Mouse (Mus musculus) hindbrain, embryonic 14.5 days (tissue): ENCODE data around the gene Mtcl1. TPM values are rescaled to one million over a fixed set of nuclear protein-coding genes. Genes with fewer than 3 reads are reported as not detected.
A peak's percentile ranks its signal among the peaks of the same experiment; 100 is the strongest.

Experiments
- ATAC-seq: fragments of 200-750 bp; cut with Nextera tagmentation; 2 replicates; pipeline ENCODE4 v1.8.0; 2017; ENCODE audit warnings: moderate number of reproducible peaks, mild to moderate bottlenecking, moderate TSS enrichment, moderate library complexity; ENCODE audit not compliant: low FRiP score
- DNase-seq: peaks from one replicate; pipeline ENCODE4 v3.0.0-alpha.2; 2015; ENCODE audit warnings: low spot score
- H3K27ac ChIP-seq: fragments of 300-500 bp; sonication (generic); 2 replicates; pipeline ENCODE4 v1.5.1; 2014; ENCODE audit warnings: mild to moderate bottlenecking, moderate library complexity
- H3K27me3 ChIP-seq: fragments of 300-500 bp; sonication (generic); 2 replicates; pipeline ENCODE4 v1.6.1; 2014; ENCODE audit warnings: mild to moderate bottlenecking, low read length, mixed read lengths; ENCODE audit not compliant: control insufficient read depth, insufficient read depth
- H3K36me3 ChIP-seq: fragments of 300-500 bp; sonication (generic); replicated peaks from 2 replicates; pipeline ENCODE4 v1.6.1; 2014; ENCODE audit not compliant: control insufficient read depth, insufficient read depth
- H3K4me1 ChIP-seq: fragments of 300-500 bp; sonication (generic); replicated peaks from 2 replicates; pipeline ENCODE4 v1.6.1; 2014; ENCODE audit warnings: antibody characterized with exemption, low read length, mixed read lengths; ENCODE audit not compliant: control insufficient read depth, insufficient read depth
- H3K4me2 ChIP-seq: fragments of 300-500 bp; sonication (generic); replicated peaks from 2 replicates; pipeline ENCODE4 v1.6.1; 2014; ENCODE audit warnings: mild to moderate bottlenecking, moderate library complexity
- H3K4me3 ChIP-seq: fragments of 300-500 bp; sonication (generic); replicated peaks from 2 replicates; pipeline ENCODE4 v1.5.1; 2014; ENCODE audit warnings: mild to moderate bottlenecking, low read length
- H3K9ac ChIP-seq: fragments of 300-500 bp; sonication (generic); 2 replicates; pipeline ENCODE4 v1.6.1; 2014
- H3K9me3 ChIP-seq: fragments of 300-500 bp; sonication (generic); 2 replicates; pipeline ENCODE4 v1.6.1; 2016; ENCODE audit warnings: low read length; ENCODE audit not compliant: control insufficient read depth
- WGBS: fragments of 180-500 bp; shearing (Covaris S2); extraction: QIAGEN DNeasy Blood & Tissue Kit; methylation state at CpG from one replicate; pipeline ENCODE4 v1.1.7; 2014; 5-methylcytosine and 5-hydroxymethylcytosine counted together
- polyA plus RNA-seq: library from polyadenylated mRNA; unstranded; fragments of >200 nt; fragmentation: Nextera tagmentation; extraction: Ambion mirVana; gene quantifications from 2 replicates; pipeline ENCODE4 v1.2.1, GENCODE M21; 2014

The Mtcl1 gene
- polyA plus RNA-seq, 1 experiment from 2014 or later: 37.9 TPM

DNA sequence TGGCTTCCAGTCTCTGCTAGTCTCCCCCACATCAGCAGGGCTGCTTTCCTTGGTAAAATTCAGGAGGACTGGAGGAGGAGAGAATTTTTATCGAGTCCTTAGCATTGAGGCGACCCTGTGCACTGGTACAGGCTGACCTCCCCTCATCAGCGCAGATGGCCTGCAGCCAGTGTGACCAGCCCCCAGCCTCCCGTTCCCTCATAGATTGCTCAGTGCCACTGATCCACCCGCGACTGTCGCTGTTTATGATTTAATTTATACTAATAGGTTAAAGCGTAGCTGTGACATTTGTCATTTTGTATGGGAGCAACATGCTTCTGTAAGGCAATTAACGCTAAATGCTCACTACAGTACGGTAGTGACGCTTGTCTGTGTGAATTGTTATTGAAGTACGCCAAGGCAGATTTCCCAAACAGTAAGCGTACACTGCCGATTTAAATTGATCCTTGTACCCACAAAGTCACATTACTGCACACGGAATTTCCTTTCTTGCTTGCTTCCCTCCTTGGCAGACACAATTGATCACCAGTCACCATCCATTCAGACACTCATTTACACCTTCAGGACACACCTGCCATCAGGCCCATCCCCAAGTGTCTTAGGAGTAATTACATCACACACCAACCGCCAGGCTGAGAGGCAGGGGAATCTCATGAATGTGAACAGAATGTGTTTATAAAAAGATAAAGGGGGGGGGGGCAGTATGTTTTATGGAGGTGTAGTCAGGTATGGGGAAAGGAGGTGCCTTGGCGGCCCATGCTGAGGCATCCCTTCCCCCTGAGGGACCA is 31.1 kb upstream of the Mtcl1 start:
- no peak overlapping the region for H3K4me3 ChIP-seq
- peak overlapping the region; percentile 48 for H3K4me2 ChIP-seq
- no peaks in the 10 kb centered on the region for H3K27me3 ChIP-seq
- H3K9me3 ChIP-seq: no peaks in the 10 kb centered on the region
- H3K9ac ChIP-seq: peak overlapping the region; percentile 61
- ATAC-seq (peak; percentile 15; the same call in 1 of the 2 replicates), DNase-seq (peak; percentile 44)
- H3K4me1 ChIP-seq: peaks cover 20% of the 10 kb centered on the region
- no peaks in the 10 kb centered on the region for H3K36me3 ChIP-seq
- 12% methylated on average over 17 of the region's 17 CpGs for WGBS
- peak overlapping the region; percentile 83 for H3K27ac ChIP-seq

DNA sequence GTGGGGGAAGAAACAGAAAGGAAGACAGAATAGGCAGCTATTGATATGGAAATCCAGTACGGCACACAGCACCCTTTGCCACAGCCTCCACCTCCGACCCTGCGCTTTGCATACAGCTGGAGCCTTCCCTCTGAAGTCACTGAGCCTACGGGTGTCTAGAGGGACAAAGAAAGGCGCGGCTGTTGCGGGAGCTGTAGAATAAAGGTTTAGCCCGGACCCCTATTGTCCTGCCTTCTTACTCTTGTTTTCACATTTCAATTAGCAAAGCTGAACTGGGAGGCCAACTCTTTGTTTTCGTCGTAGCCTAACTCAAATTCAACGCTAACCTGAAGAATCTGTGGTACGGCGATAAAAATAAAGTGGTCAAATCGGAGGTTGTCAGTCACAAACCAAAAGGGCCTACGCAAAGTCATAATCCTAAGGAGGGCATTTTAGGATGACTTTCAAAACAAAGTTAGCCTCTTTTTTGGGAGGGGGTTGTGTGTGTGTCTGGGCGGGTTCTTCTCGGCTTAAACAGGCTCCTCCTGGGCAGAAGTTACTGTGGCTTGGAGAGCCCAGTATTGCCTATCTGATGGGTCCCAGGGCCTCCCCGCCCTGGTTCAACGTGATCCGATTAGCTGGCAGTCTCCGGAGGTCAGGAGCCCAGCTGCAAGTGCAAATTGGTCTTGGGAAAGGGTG is 30.4 kb upstream of the Mtcl1 start:
- H3K27ac ChIP-seq: peak overlapping the region; percentile 83

DNA sequence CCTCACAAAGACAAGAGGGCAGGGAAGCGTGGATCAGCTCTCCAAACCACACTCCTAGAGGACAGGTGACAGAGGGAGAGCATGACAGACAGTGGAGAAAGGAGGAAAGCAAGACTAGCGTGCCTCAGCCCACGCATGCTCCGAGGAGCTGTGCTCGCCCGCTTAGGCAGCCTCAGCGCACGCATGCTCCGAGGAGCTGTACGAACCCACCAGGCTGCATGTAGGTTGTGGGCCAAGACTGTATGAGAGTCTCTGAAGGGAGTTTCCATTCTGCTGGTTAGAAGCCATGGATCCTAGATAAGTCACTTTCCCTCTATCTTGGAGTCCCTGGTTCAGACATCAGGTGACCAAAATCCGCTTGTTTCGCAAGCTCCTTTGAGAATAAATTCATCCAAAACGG is 29.8 kb upstream of the Mtcl1 start:
- Histone ChIP-seq H3K9ac (peak overlapping the region; percentile 61), H3K36me3 (no peaks in the 10 kb centered on the region), H3K4me3 (peak overlapping the region; percentile 21), H3K27ac (peak overlapping the region; percentile 83), H3K27me3 (no peaks in the 10 kb centered on the region), H3K4me2 (peak overlapping the region; percentile 48), H3K4me1 (peaks cover 20% of the 10 kb centered on the region), H3K9me3 (no peaks in the 10 kb centered on the region)
- 3% methylated on average over 13 of the region's 13 CpGs for WGBS
- peak; percentile 87 for ATAC-seq
- peak; percentile 74 for DNase-seq

More for the DNA sequence above, 30.4 kb upstream of the Mtcl1 start:
- Histone ChIP-seq H3K4me1 (peaks cover 20% of the 10 kb centered on the region), H3K9me3 (no peaks in the 10 kb centered on the region), H3K36me3 (no peaks in the 10 kb centered on the region), H3K4me2 (peak overlapping the region; percentile 48), H3K4me3 (0 out of 2 replicates have a peak overlapping the region, but pooled peaks have one; percentile 21), H3K27me3 (no peaks in the 10 kb centered on the region), H3K9ac (peak overlapping the region; percentile 61)
- peak; percentile 76 for ATAC-seq
- whole genome bisulfite sequencing: 5% methylated on average over 21 of the region's 21 CpGs
- DNase-seq: peak; percentile 53

DNA sequence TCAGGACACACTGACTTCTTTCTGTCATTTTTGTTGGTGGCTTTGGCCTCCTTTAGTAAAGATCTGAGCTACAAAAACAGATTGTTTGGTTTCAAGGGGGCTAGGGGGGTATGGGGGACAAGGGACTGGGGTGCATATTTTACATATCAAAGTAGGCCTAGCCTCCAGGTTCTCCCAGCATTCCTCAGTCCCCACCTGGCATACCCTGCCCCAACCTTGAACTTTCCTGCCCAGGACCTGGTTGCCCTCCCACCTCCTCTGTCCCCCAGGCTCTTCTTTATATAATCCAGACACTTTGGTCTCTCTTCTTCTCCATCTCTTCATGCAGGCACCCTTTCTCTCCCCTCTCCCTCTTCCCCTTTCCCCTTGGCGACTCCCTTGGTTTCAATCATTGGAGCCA is 23.7 kb upstream of the Mtcl1 start:
- Histone ChIP-seq H3K36me3 (no peaks in the 10 kb centered on the region), H3K27ac (no peak overlapping the region), H3K9me3 (no peaks in the 10 kb centered on the region), H3K4me2 (no peak overlapping the region), H3K4me3 (no peak overlapping the region), H3K27me3 (no peaks in the 10 kb centered on the region), H3K9ac (no peak overlapping the region), H3K4me1 (no peaks in the 10 kb centered on the region)
- no peak for DNase-seq
- ATAC-seq: no peak
- WGBS: 80% methylated on average over 1 of the region's 1 CpGs

DNA sequence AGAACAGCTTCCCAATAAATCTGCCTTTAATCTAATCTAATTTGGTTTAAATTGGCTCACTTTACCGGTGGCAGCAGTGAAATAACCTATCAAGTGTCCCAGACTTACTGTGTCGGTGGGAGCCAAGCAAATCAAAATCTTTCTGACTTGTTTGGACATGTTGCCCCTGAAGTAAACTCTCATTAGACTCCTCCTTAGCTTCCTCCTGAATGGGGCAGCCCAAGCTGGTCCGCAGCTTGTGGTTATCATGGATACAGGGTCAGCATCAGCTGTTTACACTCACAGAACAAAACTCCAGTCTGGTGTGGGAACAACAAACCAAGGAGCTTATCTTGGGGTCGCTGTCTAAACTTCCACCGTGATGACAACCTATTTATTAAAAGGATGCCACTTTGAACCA is 22.2 kb upstream of the Mtcl1 start:
- Histone ChIP-seq H3K4me3 (no peak overlapping the region), H3K27me3 (no peaks in the 10 kb centered on the region), H3K4me2 (no peak overlapping the region), H3K9me3 (no peaks in the 10 kb centered on the region), H3K27ac (no peak overlapping the region), H3K36me3 (no peaks in the 10 kb centered on the region), H3K4me1 (no peaks in the 10 kb centered on the region), H3K9ac (no peak overlapping the region)
- DNase-seq (no peak), ATAC-seq (no peak)
- WGBS: 87% methylated on average over 5 of the region's 5 CpGs

DNA sequence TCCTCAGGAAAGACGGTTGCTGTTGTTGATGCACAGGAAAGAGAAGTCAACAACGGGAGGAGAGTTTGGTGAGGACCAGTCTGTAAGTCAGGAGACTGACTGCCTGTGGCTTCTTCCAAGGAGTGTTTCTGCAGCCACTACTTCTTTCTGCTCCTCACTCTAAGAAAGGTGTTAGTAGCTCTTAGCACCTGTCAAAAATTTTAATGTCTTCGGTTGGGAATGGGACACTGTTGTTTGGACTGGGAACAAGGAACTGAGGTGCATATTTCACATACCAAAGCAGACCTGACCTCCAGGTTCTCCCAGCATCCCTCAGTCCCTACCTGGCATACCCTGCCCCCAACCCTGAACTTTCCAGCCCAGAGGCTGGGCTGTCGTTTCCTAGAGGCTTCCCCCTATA is 21.7 kb upstream of the Mtcl1 start:
- Histone ChIP-seq H3K27ac (no peak overlapping the region), H3K4me1 (no peaks in the 10 kb centered on the region), H3K4me2 (no peak overlapping the region), H3K36me3 (no peaks in the 10 kb centered on the region), H3K4me3 (no peak overlapping the region), H3K27me3 (no peaks in the 10 kb centered on the region), H3K9ac (no peak overlapping the region), H3K9me3 (no peaks in the 10 kb centered on the region)
- ATAC-seq: no peak
- DNase-seq: no peak
- WGBS: 91% methylated on average over 4 of the region's 4 CpGs

DNA sequence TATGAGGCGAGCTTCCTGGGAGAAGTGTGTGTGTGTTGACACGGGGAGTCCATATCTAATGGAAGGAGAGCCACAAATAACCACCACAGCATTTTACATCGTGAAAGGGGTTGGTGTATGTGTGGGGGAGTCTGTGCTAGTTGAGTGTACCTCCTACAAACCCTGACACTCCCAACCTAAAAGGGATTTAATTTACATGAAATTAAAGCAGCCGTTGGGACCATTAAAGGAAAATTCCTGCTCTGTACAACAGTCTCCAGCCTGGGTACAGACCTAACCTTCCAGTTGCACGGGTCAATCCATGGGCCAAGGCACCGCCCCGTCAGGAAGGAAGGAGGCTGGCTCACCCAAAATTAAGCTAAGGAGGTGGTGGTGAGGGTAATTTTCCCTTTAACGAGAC is 20.5 kb upstream of the Mtcl1 start:
- Histone ChIP-seq H3K27ac (no peak overlapping the region), H3K36me3 (no peaks in the 10 kb centered on the region), H3K4me3 (no peak overlapping the region), H3K27me3 (no peaks in the 10 kb centered on the region), H3K9ac (no peak overlapping the region), H3K4me1 (no peaks in the 10 kb centered on the region), H3K9me3 (no peaks in the 10 kb centered on the region), H3K4me2 (no peak overlapping the region)
- no peak for DNase-seq
- ATAC-seq: no peak
- WGBS: 36% methylated on average over 8 of the region's 8 CpGs

- no peak for DNase-seq
- H3K27me3 ChIP-seq: no peaks in the 10 kb centered on the region
- no peaks in the 10 kb centered on the region for H3K4me1 ChIP-seq
- H3K36me3 ChIP-seq: no peaks in the 10 kb centered on the region
- no peak overlapping the region for H3K4me3 ChIP-seq
- WGBS: 36% methylated on average over 1 of the region's 1 CpGs
- no peak for ATAC-seq
- H3K9ac ChIP-seq: no peak overlapping the region
- no peak overlapping the region for H3K27ac ChIP-seq
- no peak overlapping the region for H3K4me2 ChIP-seq
- no peaks in the 10 kb centered on the region for H3K9me3 ChIP-seq
Observed at GRCm38 (mm10) chr17:66457278-66457677, 7.7 kb upstream of the Mtcl1 start.

- under 1% methylated on average over 11 of the region's 11 CpGs for WGBS
- H3K4me2 ChIP-seq: peak overlapping the region; percentile 84
- 0 out of 2 replicates have a peak overlapping the region, but pooled peaks have one; percentile 98 for H3K4me3 ChIP-seq
- peaks cover 28% of the 10 kb centered on the region for H3K4me1 ChIP-seq
- H3K9ac ChIP-seq: no peak overlapping the region
- H3K9me3 ChIP-seq: no peaks in the 10 kb centered on the region
- ATAC-seq (no peak), DNase-seq (peak; percentile 89)
- no peaks in the 10 kb centered on the region for H3K27me3 ChIP-seq
- H3K36me3 ChIP-seq: no peaks in the 10 kb centered on the region
- no peak overlapping the region for H3K27ac ChIP-seq
Observed at GRCm38 (mm10) chr17:66451143-66451542, 1.6 kb upstream of the Mtcl1 start.
